Mouse (Mus musculus) bone marrow macrophage, adult 2 months (primary cell): ENCODE data around the gene Gprin3.

Experiments
- CTCF ChIP-seq: IDR thresholded peaks from 2 replicates; pipeline ENCODE4 v1.5.1; 2012; ENCODE audit warnings: low read depth, mild to moderate bottlenecking, low read length, moderate library complexity
- POLR2A ChIP-seq: IDR thresholded peaks from 2 replicates; pipeline ENCODE4 v1.6.1; 2012; ENCODE audit warnings: mild to moderate bottlenecking, low read depth, low read length, borderline replicate concordance

DNA sequence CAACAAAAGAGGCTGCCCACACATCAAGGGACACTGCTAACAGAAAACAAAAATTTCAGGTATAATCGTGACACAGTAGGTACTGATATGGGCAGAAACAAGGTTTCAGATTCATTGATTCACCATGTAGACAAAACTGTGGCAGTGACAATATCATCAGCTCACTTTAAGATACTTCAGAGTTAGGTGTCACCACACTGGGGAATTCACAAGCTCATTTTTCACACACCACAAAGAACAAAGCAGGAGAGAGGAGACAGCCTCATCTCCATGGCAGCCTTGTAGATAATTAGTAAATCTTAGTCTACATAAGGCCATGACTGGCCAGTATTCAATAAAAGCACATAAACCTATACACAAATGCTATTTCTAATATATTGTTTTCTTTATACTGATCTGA lies 77.4 kb downstream of the Gprin3 start:
- TF ChIP-seq CTCF (no peak), POLR2A (no peak)
